Mouse (Mus musculus) left cerebral cortex, adult 9 months (tissue): ENCODE results near the gene Ano7.

Source experiments
- DNase-seq, 2 experiments: peaks; one replicate each; pipeline ENCODE4 v3.0.0; 2022; ENCODE audit warnings: low spot score in 2 of 2

Gene Ano7

GRCm38 (mm10) chr1:93373665-93374064, at the start of gene Ano7:
Gene Ano7, plus strand, starts transcription at chr1:93373930.
- DNase-seq: no peak

GRCm38 (mm10) chr1:93323973-93324372, 49.8 kb upstream of the Ano7 start:
- DNase-seq: no peak

- DNase-seq: no peak
These were observed 47.3 kb upstream of the Ano7 start for GRCm38 (mm10) chr1:93326446-93326845.

GRCm38 (mm10) chr1:93334621-93335020, 39.1 kb upstream of the Ano7 start:
- no peak for DNase-seq

GRCm38 (mm10) chr1:93342648-93343503, 30.9 kb upstream of the Ano7 start, which contains the start of the genes Ppp1r7 and Pask:
Gene Ppp1r7, plus strand, starts transcription at chr1:93342854.
Gene Pask, minus strand, starts transcription at chr1:93343482.
- DNase-seq: peak; percentile 87 to 96

- peak; percentile 91 to 96 for DNase-seq
These were observed 30.2 kb upstream of the Ano7 start for GRCm38 (mm10) chr1:93343504-93344047.

GRCm38 (mm10) chr1:93347176-93347575, 26.6 kb upstream of the Ano7 start:
- peak; percentile 34 to 35 for DNase-seq

GRCm38 (mm10) chr1:93349701-93350100, 24.0 kb upstream of the Ano7 start:
- DNase-seq: no peak

GRCm38 (mm10) chr1:93352724-93353123, 21.0 kb upstream of the Ano7 start:
- peak in 1 of 2 experiments; percentile 55 for DNase-seq

- no peak for DNase-seq
These were observed 11.1 kb upstream of the Ano7 start for GRCm38 (mm10) chr1:93362661-93363060.

- DNase-seq: no peak
These were observed 8.1 kb upstream of the Ano7 start for GRCm38 (mm10) chr1:93365641-93366040.

- no peak for DNase-seq
These were observed 3.6 kb downstream of the Ano7 start for GRCm38 (mm10) chr1:93377307-93377706.

GRCm38 (mm10) chr1:93379117-93379516, 5.4 kb downstream of the Ano7 start:
- no peak for DNase-seq

GRCm38 (mm10) chr1:93387198-93387597, 13.5 kb downstream of the Ano7 start:
- DNase-seq: no peak

- no peak for DNase-seq
These were observed 15.2 kb downstream of the Ano7 start for GRCm38 (mm10) chr1:93388906-93389305.

GRCm38 (mm10) chr1:93401191-93402052, 27.7 kb downstream of the Ano7 start:
- DNase-seq: no peak

GRCm38 (mm10) chr1:93403403-93403802, 29.7 kb downstream of the Ano7 start:
- no peak for DNase-seq

GRCm38 (mm10) chr1:93432087-93432486, 58.4 kb downstream of the Ano7 start:
- DNase-seq: no peak

GRCm38 (mm10) chr1:93439321-93439720, 65.6 kb downstream of the Ano7 start:
- no peak for DNase-seq

- peak in 1 of 2 experiments; percentile 50 for DNase-seq
These were observed 70.8 kb downstream of the Ano7 start for GRCm38 (mm10) chr1:93444405-93445110.

GRCm38 (mm10) chr1:93445111-93445821, 71.5 kb downstream of the Ano7 start:
- DNase-seq: peak in 1 of 2 experiments; percentile 40
